Mouse (Mus musculus): Measurements from ENCODE around the gene Vipr2.

Vipr2 gene

DNA sequence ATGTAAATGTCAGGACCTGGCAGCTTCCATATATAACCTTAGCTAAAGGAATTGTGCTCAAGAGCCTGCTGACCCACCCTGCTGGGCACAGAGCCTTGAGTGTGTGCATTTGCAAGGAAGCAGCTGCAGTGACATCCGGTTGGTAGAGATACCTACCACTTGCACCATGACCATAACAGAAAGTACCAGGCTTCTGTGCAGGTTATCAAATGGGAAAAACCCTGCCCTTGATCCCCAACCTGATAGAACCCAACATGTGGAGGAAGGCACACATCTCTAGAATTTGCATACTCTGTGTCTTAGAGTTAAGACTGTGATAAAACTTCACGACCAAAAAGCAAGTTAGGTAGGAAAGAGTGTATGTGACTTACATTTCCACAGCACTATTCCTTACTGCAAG is 63.1 kb downstream of the Vipr2 start:
- in situ Hi-C loops (cut with MboI; ENCODE audit: low pct_unique_long_range_greater_than_20kb in 1 of 2, low sequenced_read_pairs in 2 of 2, unreplicated experiment in 1 of 2), result no loop called here

GRCm38 (mm10) chr12:116141816-116142215 is 64.3 kb downstream of the Vipr2 start:
- in situ Hi-C loops (cut with MboI; ENCODE audit: low pct_unique_long_range_greater_than_20kb in 1 of 2, low sequenced_read_pairs in 2 of 2, unreplicated experiment in 1 of 2), result no loop called here

DNA sequence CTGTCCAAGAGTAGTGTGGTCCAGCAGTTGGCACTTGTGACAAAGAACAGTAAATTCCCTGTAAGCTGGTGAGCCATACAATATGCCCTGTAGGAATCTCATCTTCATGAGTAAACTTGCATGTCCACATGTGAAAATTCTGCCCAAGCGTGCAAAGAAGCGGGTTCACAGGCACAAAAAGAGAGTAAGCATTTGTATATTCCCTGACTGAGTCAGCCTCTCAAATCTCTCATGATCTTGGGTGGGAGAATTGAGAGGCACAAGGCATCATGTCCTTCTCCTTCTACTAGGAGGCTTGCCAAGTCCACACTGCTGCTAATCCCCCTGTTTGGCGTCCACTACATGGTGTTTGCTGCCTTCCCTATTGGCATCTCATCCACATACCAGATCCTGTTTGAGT is 64.9 kb downstream of the Vipr2 start:
- in situ Hi-C loops (cut with MboI; ENCODE audit: low pct_unique_long_range_greater_than_20kb in 1 of 2, low sequenced_read_pairs in 2 of 2, unreplicated experiment in 1 of 2), result no loop called here

DNA sequence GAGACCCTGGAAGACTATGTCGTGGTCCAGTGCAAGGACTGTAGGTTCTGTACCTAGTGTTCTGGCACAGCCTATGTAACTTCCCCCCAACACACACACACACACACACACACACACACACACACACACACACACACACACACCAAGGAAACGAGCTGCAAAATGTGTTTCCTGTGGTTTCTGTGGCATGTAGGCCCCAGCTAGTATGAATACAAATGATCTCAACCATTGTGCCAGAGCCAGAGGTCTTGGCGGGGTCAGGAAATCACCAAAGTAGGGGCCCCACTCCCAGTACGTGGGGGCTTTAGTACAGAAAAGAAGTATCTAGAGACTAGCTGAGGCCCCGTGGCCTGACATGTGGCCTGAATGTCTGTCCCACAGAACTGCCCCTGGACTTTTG is 67.7 kb downstream of the Vipr2 start:
- in situ Hi-C loops (cut with MboI; ENCODE audit: low pct_unique_long_range_greater_than_20kb in 1 of 2, low sequenced_read_pairs in 2 of 2, unreplicated experiment in 1 of 2), result no loop called here

DNA sequence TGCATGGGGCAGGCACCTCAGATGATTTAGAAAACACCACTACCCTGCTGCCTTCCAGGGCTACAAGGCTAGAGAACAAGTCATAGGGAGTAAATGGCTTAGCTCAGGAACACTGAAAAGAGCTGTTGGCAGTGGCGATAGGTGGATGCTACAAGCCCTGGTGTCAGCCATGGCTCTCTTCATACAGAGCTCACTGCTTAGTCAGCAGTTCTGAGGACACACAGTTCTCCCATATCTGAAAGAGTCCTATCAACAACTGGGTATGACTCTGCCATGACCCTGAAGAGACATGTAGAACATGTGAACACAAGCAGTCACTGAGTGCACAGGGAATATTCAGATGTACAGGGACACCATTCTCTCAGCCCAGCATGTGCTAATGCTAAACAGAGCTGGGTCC is 68.2 kb downstream of the Vipr2 start:
- in situ Hi-C loops (cut with MboI; ENCODE audit: low pct_unique_long_range_greater_than_20kb in 1 of 2, low sequenced_read_pairs in 2 of 2, unreplicated experiment in 1 of 2), result no loop called here

DNA sequence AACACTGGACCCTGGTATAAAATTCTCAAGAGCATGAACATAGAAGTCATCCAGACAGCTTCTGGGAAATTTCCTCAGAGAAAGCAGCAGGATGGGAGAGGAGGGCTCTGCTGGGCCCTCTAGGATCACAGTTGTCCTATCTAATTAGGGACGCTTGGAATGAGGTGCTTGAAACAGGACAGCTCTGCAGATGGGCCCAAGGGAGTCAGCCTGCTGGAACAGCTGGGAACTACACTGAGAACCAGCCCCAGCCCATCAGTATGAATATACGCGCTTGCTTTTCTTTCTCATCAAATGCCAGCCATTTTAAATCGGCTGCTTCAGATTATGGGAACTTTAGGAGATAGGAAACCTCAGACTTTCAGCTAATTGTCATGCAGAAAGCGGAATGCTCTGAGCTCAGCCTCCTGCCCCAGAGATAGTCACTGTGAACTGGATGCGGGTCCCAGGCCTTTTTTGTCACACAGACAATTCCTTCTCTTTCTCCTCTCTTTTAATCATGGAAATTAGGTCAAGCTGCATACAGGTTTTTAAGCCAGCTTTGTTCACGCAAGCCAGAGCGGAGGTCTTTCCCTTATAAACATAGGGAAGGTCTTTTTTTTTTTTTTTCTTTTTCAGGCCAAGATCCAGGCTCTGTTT is 69.6 kb downstream of the Vipr2 start:
- in situ Hi-C loops (cut with MboI; ENCODE audit: low pct_unique_long_range_greater_than_20kb in 1 of 2, low sequenced_read_pairs in 2 of 2, unreplicated experiment in 1 of 2), result no loop called here

DNA sequence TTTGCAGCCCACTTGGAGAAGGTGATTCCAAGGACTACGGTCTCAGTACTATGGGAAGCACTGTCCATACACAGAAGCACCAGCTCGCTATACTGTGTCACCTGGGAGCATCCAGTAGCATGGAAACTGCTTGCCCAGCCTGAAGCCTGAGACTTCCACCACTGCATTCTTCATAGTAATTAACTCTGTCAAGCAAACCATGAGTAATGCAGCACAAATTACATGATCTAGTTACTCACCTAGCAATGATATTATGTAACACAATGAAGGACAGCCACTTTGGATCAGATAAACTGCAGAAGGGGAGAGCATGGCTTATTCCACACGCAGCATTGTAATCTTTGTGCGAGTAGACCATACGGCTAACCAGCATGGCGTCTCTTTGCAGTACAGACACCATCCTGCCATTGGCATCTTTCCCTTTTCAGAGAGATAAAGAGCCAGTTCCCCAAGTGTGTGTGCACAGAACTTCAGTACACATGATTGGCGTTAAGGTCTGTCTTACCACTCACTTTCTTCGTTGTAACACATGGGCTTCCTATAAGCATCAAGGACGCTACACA is 75.4 kb downstream of the Vipr2 start:
- in situ Hi-C loops (cut with MboI; ENCODE audit: low pct_unique_long_range_greater_than_20kb in 1 of 2, low sequenced_read_pairs in 2 of 2, unreplicated experiment in 1 of 2), result no loop called here

DNA sequence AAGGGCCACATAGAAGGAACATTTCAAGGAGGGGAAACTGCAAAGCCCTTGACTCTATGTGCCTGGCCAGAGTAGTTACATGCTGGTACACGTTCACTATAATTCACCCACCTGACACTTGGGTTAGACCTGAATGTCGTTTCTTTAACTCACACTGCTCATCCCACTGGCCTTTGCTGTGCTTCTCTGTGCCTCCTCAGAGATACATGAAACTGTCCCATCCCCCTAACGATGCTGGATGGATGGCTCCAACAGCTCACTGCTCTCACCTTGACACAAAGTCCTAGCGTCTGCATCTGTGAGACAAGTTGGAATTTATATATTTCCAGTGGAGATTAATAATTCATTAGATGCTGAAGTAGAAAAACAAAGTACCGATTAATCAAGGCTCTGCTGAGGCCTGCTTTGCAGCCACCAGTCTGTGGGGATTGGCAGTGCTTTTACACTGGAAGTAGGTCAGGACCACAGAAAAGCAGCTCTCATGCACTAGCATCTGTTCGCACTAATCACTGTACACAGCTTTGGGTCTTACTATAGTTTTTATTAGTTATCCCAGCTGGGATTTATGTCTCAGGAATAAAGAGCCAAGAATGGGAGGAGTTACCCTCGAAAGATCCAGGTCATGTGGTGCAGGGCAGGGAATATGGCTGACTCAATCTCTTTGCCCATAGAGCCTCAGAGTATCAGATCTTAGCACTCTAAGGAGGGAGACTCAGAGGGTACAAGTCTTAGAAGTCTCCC is 79.4 kb downstream of the Vipr2 start:
- in situ Hi-C loops (cut with MboI; ENCODE audit: low pct_unique_long_range_greater_than_20kb in 1 of 2, low sequenced_read_pairs in 2 of 2, unreplicated experiment in 1 of 2), result no loop called here

- in situ Hi-C loops (cut with MboI; ENCODE audit: low pct_unique_long_range_greater_than_20kb in 1 of 2, low sequenced_read_pairs in 2 of 2, unreplicated experiment in 1 of 2), result no loop called here
Measured at GRCm38 (mm10) chr12:116159223-116159622, 81.7 kb downstream of the Vipr2 start.

DNA sequence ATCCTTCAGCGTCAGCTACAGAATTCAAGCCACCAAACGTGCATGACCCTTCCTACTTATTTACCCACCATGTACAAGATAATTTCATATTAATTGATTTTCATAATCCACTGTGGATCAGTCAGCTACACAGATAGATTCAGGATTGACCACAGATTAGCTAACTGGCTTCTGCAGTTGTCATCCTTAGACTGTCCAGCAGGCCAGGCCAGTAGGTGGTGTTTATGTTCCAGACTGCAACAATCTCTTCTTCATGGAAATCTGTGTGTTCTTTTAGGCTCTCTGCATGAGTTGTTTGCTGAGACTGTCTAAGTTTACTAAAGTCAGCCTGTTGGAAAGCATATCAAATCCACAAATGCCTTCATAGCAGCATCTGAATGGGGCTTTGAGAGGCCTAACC is 82.2 kb downstream of the Vipr2 start:
- in situ Hi-C loops (cut with MboI; ENCODE audit: low pct_unique_long_range_greater_than_20kb in 1 of 2, low sequenced_read_pairs in 2 of 2, unreplicated experiment in 1 of 2), result no loop called here

GRCm38 (mm10) chr12:116165368-116165767 is 87.8 kb downstream of the Vipr2 start:
- in situ Hi-C loops (cut with MboI; ENCODE audit: low pct_unique_long_range_greater_than_20kb in 1 of 2, low sequenced_read_pairs in 2 of 2, unreplicated experiment in 1 of 2), result no loop called here

GRCm38 (mm10) chr12:116169666-116170065 is 92.1 kb downstream of the Vipr2 start:
- in situ Hi-C loops (cut with MboI; ENCODE audit: low pct_unique_long_range_greater_than_20kb in 1 of 2, low sequenced_read_pairs in 2 of 2, unreplicated experiment in 1 of 2), result no loop called here

- in situ Hi-C loops (cut with MboI; ENCODE audit: low pct_unique_long_range_greater_than_20kb in 1 of 2, low sequenced_read_pairs in 2 of 2, unreplicated experiment in 1 of 2), result no loop called here
Measured at GRCm38 (mm10) chr12:116176930-116177329, 99.4 kb downstream of the Vipr2 start.

DNA sequence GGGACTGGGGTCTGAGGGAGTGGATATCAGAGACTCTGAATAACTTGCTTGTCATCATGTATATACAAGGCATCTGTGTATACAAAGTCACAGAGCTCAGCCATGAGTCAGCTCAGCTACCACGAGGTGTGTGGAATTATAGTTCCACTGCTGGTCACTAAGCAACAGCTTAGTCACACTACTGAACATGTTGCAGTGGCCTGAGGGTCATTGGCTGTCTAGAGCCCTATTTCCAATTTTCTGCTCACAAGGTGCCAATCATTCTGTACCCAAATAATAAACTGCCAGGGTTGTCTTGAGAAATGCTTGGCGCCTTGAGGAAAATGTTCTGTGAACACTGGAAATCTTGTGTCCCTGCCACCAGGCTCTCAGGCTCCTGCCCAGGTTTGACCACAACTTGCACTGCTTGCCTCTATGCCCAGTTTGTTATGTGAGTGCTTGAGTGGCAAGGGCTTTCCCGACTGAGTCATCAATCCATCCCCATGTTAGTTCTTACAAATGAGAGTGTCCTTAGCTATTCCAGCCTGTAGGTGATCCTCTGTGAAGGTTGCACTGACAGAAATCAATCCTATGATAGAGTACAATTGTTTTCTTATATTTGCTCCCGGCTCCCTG is 104.0 kb downstream of the Vipr2 start:
- in situ Hi-C loops (cut with MboI; ENCODE audit: low pct_unique_long_range_greater_than_20kb in 1 of 2, low sequenced_read_pairs in 2 of 2, unreplicated experiment in 1 of 2), result no loop called here

- in situ Hi-C loops (cut with MboI; ENCODE audit: low pct_unique_long_range_greater_than_20kb in 1 of 2, low sequenced_read_pairs in 2 of 2, unreplicated experiment in 1 of 2), result no loop called here
Measured at GRCm38 (mm10) chr12:116182376-116182775, 104.8 kb downstream of the Vipr2 start.

DNA sequence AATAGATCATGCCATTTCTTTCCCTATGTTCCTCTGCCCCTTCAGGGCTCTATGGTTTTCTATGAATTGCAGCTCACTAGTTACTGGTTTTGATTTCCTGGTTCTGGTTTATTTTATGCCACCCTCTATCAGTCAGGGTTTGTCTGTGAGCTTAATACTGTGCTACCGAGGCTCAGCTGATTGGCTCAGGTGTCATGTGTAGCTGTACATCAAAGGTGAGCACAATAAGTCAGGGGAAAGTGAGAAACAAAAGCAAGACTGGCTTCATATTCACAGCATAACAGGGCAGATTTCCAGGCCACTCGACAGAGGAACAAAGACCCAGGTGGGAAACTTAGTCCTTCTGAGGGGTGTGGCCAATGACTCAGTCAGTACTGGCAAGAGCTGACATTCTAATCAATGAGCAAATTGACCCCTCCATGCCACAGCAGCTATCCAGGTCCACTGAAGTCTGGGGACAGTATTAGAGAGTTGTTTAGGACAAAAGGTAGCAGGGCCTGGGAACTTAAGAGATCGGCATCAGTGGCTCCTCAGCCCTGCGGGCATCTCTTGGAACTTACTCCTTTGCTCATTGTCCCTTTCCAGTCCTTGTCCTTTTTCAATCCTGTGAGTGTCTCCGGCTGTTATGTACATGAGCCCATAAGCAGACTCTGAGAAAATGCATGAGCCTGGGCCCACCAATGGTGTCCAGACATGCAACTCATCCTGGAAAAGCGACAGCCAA is 105.8 kb downstream of the Vipr2 start:
- in situ Hi-C loops (cut with MboI; ENCODE audit: low pct_unique_long_range_greater_than_20kb in 1 of 2, low sequenced_read_pairs in 2 of 2, unreplicated experiment in 1 of 2), result no loop called here

GRCm38 (mm10) chr12:116193952-116194351 is 116.4 kb downstream of the Vipr2 start:
- in situ Hi-C loops (cut with MboI; ENCODE audit: low pct_unique_long_range_greater_than_20kb in 1 of 2, low sequenced_read_pairs in 2 of 2, unreplicated experiment in 1 of 2), result no loop called here

GRCm38 (mm10) chr12:116194641-116195040 is 117.1 kb downstream of the Vipr2 start:
- in situ Hi-C loops (cut with MboI; ENCODE audit: low pct_unique_long_range_greater_than_20kb in 1 of 2, low sequenced_read_pairs in 2 of 2, unreplicated experiment in 1 of 2), result no loop called here
